Mouse (Mus musculus) liver, embryonic 14.5 days (tissue): Measurements from ENCODE around the gene Runx3.

Experiments used
- CTCF ChIP-seq: IDR thresholded peaks from 2 replicates; pipeline ENCODE4 v1.5.1; 2016; ENCODE audit warnings: antibody characterized with exemption, low read depth, control low read depth
- EP300 ChIP-seq: IDR thresholded peaks from 2 replicates; pipeline ENCODE4 v1.6.1; 2016; ENCODE audit warnings: antibody characterized with exemption, low read depth

DNA sequence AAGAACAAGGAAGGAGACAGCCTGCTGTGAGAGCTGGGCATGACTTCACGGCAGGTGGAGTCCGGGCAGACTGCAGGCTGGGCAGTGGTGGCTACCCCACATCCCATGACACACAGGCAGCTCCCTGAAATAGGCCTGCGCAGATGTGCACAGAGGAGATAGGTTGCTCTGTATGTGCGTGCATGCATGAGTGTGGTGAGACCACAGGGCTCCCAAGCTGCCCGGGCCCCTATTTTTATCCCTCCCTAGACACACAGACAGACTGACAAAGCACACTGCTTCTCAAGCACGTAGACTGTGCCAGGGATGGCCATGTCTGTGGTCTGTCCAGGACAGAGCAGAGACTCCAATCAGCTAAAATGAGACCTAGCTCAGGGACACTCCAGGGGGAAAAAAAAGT lies 10.7 kb downstream of the Runx3 start:
- TF ChIP-seq CTCF (no peak), EP300 (no peak)
